Mouse (Mus musculus) liver, postnatal 0 days (tissue): Measurements from ENCODE around the gene Supt3.

Experiments
- CTCF ChIP-seq: sonication (generic); IDR thresholded peaks from 2 replicates; pipeline ENCODE4 v1.5.1; 2016; ENCODE audit warnings: antibody characterized with exemption, low read depth
- EP300 ChIP-seq: IDR thresholded peaks from 2 replicates; pipeline ENCODE4 v1.6.1; 2016; ENCODE audit warnings: antibody characterized with exemption, low read depth, mild to moderate bottlenecking

GRCm38 (mm10) chr17:44818825-44819224 is 41.9 kb downstream of the Supt3 start:
- TF ChIP-seq CTCF (no peak), EP300 (no peak)
